Mouse (Mus musculus) c-Kit-positive CD71-positive TER-119-positive erythroid progenitor cells, embryonic 14.5 days (primary cell): ENCODE results near the gene Mon2.

Source experiments
- DNase-seq: peaks from one replicate; pipeline ENCODE4 v3.0.0-alpha.2; 2013; ENCODE audit warnings: low spot score

The Mon2 gene

DNA sequence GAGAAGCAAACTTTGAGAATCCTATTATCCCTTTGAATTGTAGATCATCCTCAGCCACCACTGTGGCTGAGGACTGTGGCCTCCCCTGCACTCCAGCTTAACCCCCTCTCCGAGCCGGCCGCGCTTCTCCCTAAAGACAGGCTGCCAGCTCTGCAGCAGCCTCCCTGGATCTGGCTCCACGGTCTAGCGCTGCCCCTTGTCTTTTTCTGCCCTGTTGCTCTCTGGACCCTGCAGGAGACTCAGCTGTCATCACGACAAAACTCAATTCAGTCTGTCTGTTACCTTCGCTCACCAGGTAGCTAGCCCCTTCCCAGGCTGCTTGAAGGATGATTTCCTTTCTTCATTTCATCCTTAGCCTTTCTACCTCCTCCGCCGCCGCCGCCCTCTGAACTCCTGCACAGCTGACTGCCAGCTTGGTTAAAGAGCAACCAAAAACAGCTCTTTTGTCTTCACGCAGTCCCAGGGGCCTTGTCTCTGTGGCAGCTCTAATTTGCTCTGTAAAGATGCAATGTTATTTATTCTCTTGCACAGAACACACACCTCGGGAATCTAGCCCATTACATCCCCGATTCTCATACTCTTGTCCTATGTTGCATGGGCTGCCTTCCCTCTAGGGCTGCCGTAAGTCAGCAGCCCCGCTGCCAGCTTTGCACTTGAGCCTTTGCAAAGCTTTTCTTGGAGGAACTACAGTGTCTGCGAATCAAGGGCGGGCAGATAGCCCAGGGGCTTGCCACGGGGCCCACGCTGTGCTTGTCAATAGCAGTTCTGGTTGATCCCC, 112.7 kb downstream of the Mon2 start:
- DNase-seq: no peak

DNA sequence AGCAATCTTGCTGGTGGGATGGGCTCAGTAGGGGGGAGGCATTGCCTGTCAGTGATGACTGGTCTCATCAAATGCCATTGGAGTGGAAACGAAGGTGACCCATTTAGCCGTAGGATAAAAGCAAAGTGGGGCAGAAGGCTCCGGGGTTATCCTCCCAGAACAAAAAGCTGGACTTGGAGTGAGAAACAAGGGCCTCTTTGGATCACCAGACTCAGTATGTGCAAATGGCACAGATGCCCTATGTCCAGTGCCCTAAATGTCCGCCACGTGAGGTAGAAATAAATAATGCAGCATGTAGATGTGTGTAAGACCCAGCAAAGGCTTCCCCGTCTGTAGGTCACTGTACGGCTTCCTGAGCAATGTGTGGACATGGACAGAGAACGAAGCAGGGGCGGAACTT, 113.7 kb downstream of the Mon2 start:
- no peak for DNase-seq

- no peak for DNase-seq
These were observed 114.8 kb downstream of the Mon2 start for GRCm38 (mm10) chr10:122961494-122961893.

- no peak for DNase-seq
These were observed 115.6 kb downstream of the Mon2 start for GRCm38 (mm10) chr10:122960738-122961137.

- no peak for DNase-seq
These were observed 116.1 kb downstream of the Mon2 start for GRCm38 (mm10) chr10:122960216-122960615.

- DNase-seq: no peak
These were observed 117.6 kb downstream of the Mon2 start for GRCm38 (mm10) chr10:122958699-122959098.

- DNase-seq: no peak
These were observed 118.4 kb downstream of the Mon2 start for GRCm38 (mm10) chr10:122957918-122958317.

GRCm38 (mm10) chr10:122953576-122953975, 122.7 kb downstream of the Mon2 start:
- DNase-seq: no peak

- no peak for DNase-seq
These were observed 125.3 kb downstream of the Mon2 start for GRCm38 (mm10) chr10:122950966-122951365.

GRCm38 (mm10) chr10:122944888-122945287, 131.4 kb downstream of the Mon2 start:
- DNase-seq: no peak

DNA sequence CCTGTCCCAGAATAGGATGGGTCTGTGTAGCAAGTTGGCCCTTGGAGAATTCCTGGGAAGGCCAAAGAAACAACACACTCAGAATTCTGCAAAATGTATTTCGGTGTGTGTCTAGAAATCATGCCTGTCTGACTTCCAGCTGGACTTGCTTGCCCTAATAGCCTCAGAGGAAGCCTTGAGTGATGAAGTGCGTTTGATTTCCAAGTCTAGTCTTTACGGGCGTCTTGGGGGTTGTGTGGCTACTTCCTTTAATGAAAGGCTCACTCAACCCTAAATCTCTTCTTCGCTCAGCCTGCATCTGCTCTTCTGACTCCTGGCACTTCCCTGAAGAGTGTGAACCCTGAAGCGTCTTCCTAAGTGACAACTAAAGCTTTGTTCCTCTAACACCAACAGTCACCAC, 132.5 kb downstream of the Mon2 start:
- no peak for DNase-seq

DNA sequence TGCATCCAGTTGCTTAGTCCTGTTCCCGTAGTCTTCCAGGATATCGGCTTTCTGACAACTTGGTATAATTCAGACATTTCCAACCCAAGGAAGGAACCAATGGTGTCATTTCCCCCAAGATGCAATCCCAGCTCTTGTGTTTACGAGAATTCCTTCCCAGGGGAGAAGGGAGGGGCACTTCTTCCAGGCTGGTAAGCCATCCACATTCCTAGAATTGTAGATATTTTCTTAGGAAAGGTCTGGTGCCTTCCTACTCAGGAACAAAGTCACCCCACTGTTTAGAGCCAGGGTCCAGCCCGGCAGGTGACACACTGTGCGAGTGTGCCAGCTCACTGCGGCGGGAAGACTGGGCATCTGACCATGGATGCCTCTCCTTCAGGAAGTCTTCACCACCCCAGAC, 133.5 kb downstream of the Mon2 start:
- DNase-seq: no peak
